Comparison of ENCODE assay signal across 29 mouse cellular contexts in genomic region chr9:120358060-120358459, GRCm38 (mm10). TPM values are rescaled to one million over a fixed set of nuclear protein-coding genes. Genes with fewer than 3 reads are reported as not detected.
"Had no signal": no experiment of that assay in that cellular context is flagged by ENCODE, and none has a peak within 500 bp of the region (broad histone marks: within the 10 kb centered on the region; RNA-seq: fewer than 3 reads in every experiment).

No protein-coding gene starts in this region.

- DNase-seq: heart, postnatal 14 days; heart, postnatal 36 days; heart, postnatal 4 days; kidney, adult 11 months; kidney, adult 18-20 months; kidney, adult 2 months; kidney, adult 8-10 months; kidney, adult 9 months; kidney, postnatal 10 days; kidney, postnatal 14 days; kidney, postnatal 25 days; kidney, postnatal 36 days; kidney, postnatal 4 days; layer of hippocampus, postnatal 36 days had no signal

- H3K27ac ChIP-seq: heart, embryonic 10.5 days; heart, embryonic 13.5 days; heart, embryonic 15.5 days; hindbrain, embryonic 10.5 days; hindbrain, embryonic 12.5 days; hindbrain, embryonic 13.5 days; hindbrain, embryonic 14.5 days; hindbrain, embryonic 15.5 days; hindbrain, postnatal 0 days; intestine, embryonic 15.5 days; kidney, embryonic 15.5 days; kidney, postnatal 0 days; left cerebral cortex, adult 2 months had no signal

- H3K4me3 ChIP-seq: heart, embryonic 10.5 days; heart, embryonic 12.5 days; heart, embryonic 13.5 days; heart, embryonic 15.5 days; hindbrain, embryonic 10.5 days; hindbrain, embryonic 12.5 days; hindbrain, embryonic 13.5 days; hindbrain, embryonic 15.5 days; intestine, embryonic 15.5 days; kidney, embryonic 15.5 days; left cerebral cortex, adult 2 months had no signal

RNA-seq across cellular contexts. Expression of gene Myrip, which starts 56.7 kb away (rescaled TPM):
- total RNA-seq: hematopoietic stem cell, adult 5-6 weeks had no signal
